Mouse (Mus musculus) CH12.LX (cell line): ENCODE measurements at regions not wholly inside any gene's neighbourhood (a gene's known extent, or its start where the extent isn't known, plus 50 kb on each side); places are given as distances from the start of the nearest gene placed in this dataset.

Source experiments
- DNase-seq: peaks from one replicate; pipeline ENCODE4 v3.0.0-alpha.2; 2013; ENCODE audit errors: extremely low read depth
- H3K27ac ChIP-seq: 2 replicates; pipeline ENCODE4 v1.5.1; 2012; ENCODE audit warnings: low read depth, mild to moderate bottlenecking, control low read depth, moderate library complexity; ENCODE audit not compliant: insufficient read depth
- H3K27me3 ChIP-seq: replicated peaks from 2 replicates; pipeline ENCODE3; 2012; ENCODE audit warnings: inconsistent platforms
- H3K36me3 ChIP-seq, 2 experiments: replicated peaks in 1 of 2; 2 replicates each; pipeline versions ENCODE3 to v1.6.1; 2012; ENCODE audit warnings: inconsistent platforms in 1 of 2, low read length in 1 of 2, mild to moderate bottlenecking in 1 of 2, mixed read lengths in 1 of 2, moderate library complexity in 1 of 2; ENCODE audit not compliant: control insufficient read depth in 1 of 2, insufficient read depth in 1 of 2
- H3K4me1 ChIP-seq, 2 experiments: 2 replicates each; pipeline ENCODE4 v1.6.1; 2012; ENCODE audit warnings: inconsistent platforms in 1 of 2, moderate library complexity in 1 of 2; ENCODE audit not compliant: insufficient read depth in 2 of 2, control insufficient read depth in 1 of 2
- H3K4me2 ChIP-seq: 2 replicates; pipeline ENCODE4 v1.6.1; 2012; ENCODE audit warnings: low read depth, mild to moderate bottlenecking, control low read depth; ENCODE audit not compliant: poor library complexity, insufficient read depth, severe bottlenecking
- H3K4me3 ChIP-seq, 3 experiments: fragments of 150-350 bp in 1 of 3; sonication (generic) in 1 of 3; replicated peaks in 1 of 3; 2 replicates each; pipeline versions ENCODE3 to v1.5.1; 2011 to 2012; ENCODE audit warnings: low read depth in 2 of 3, low read length in 2 of 3, mild to moderate bottlenecking in 2 of 3, moderate library complexity in 2 of 3, control low read depth in 1 of 3, improper control_type of control experiment in 1 of 3, inconsistent platforms in 1 of 3, mixed read lengths in 1 of 3; ENCODE audit not compliant: poor library complexity in 1 of 3
- H3K79me2 ChIP-seq: replicated peaks from 2 replicates; pipeline ENCODE4 v1.6.1; 2012; ENCODE audit warnings: mild to moderate bottlenecking, moderate library complexity; ENCODE audit not compliant: control insufficient read depth, poor library complexity, insufficient read depth, severe bottlenecking; ENCODE audit errors: extremely low read depth
- H3K9ac ChIP-seq: 2 replicates; pipeline ENCODE4 v1.6.1; 2012; ENCODE audit warnings: low read depth, mild to moderate bottlenecking, control low read depth, moderate library complexity; ENCODE audit not compliant: insufficient read depth
- H3K9me3 ChIP-seq: replicated peaks from 2 replicates; pipeline ENCODE3; 2012; ENCODE audit warnings: low read length, inconsistent platforms, mixed read lengths
- CTCF ChIP-seq, 2 experiments: IDR thresholded peaks in 1 of 2; conservative IDR thresholded peaks in 1 of 2; 2 replicates each; pipeline ENCODE4 v1.5.1; 2011 to 2012; ENCODE audit warnings: low read depth in 2 of 2, low read length in 2 of 2, improper control_type of control experiment in 1 of 2, inconsistent platforms in 1 of 2, mild to moderate bottlenecking in 1 of 2, moderate library complexity in 1 of 2
- ETS1 ChIP-seq: conservative IDR thresholded peaks from 2 replicates; pipeline ENCODE4 v1.6.1; 2012; ENCODE audit warnings: low read depth, mild to moderate bottlenecking, inconsistent platforms, low read length, improper control_type of control experiment, moderate library complexity
- IRF4 ChIP-seq: IDR thresholded peaks from 2 replicates; pipeline ENCODE4 v1.6.1; 2014; ENCODE audit warnings: low read depth, mild to moderate bottlenecking, inconsistent platforms, low read length, improper control_type of control experiment
- JUND ChIP-seq: conservative IDR thresholded peaks from 2 replicates; pipeline ENCODE4 v1.6.1; 2011; ENCODE audit warnings: low read depth, low read length, improper control_type of control experiment
- KAT2A ChIP-seq: IDR thresholded peaks from 2 replicates; pipeline ENCODE4 v1.6.1; 2012; ENCODE audit warnings: low read length, improper control_type of control experiment, inconsistent platforms; ENCODE audit not compliant: insufficient replicate concordance
- MAZ ChIP-seq: IDR thresholded peaks from 2 replicates; pipeline ENCODE4 v1.6.1; 2012; ENCODE audit warnings: low read depth, mild to moderate bottlenecking, inconsistent platforms, low read length, improper control_type of control experiment, moderate library complexity
- MEF2A ChIP-seq: IDR thresholded peaks from 2 replicates; pipeline ENCODE4 v1.6.1; 2014; ENCODE audit warnings: low read depth, mild to moderate bottlenecking, inconsistent platforms, low read length, improper control_type of control experiment, borderline replicate concordance
- NELFE ChIP-seq: IDR thresholded peaks from 2 replicates; pipeline ENCODE4 v1.6.1; 2011; ENCODE audit warnings: low read depth, low read length, improper control_type of control experiment
- SMC3 ChIP-seq: IDR thresholded peaks from 2 replicates; pipeline ENCODE4 v1.6.1; 2011; ENCODE audit warnings: low read depth, low read length, improper control_type of control experiment
- USF1 ChIP-seq: IDR thresholded peaks from 2 replicates; pipeline ENCODE4 v1.6.1; 2014; ENCODE audit warnings: low read depth, mild to moderate bottlenecking, inconsistent platforms, low read length, improper control_type of control experiment
- USF2 ChIP-seq: conservative IDR thresholded peaks from 2 replicates; pipeline ENCODE4 v1.6.1; 2011; ENCODE audit warnings: low read depth, low read length, improper control_type of control experiment
- ZKSCAN1 ChIP-seq: IDR thresholded peaks from 2 replicates; pipeline ENCODE4 v1.6.1; 2012; ENCODE audit warnings: low read depth, inconsistent platforms, low read length, improper control_type of control experiment, borderline replicate concordance
- ZMIZ1 ChIP-seq: IDR thresholded peaks from 2 replicates; pipeline ENCODE4 v1.6.1; 2012; ENCODE audit warnings: low read depth, mild to moderate bottlenecking, inconsistent platforms, low read length, improper control_type of control experiment
- ZNF384 ChIP-seq: IDR thresholded peaks from 2 replicates; pipeline ENCODE4 v1.6.1; 2012; ENCODE audit warnings: low read depth, low read length, improper control_type of control experiment, inconsistent platforms
- dilution Hi-C: fragments of 300-500 bp; cut with MboI; formaldehyde crosslinking; loops from 2 replicates; pipeline ENCODE4 v1.14.3; 2020; ENCODE audit warnings: low sequenced_read_pairs; ENCODE audit not compliant: extremely low pct_unique_long_range_greater_than_20kb, extremely low pct_ligation_motif_present
- in situ Hi-C: fragments of 300-500 bp; cut with MboI; formaldehyde crosslinking; loops from 3 replicates; pipeline ENCODE4 v1.14.3; 2019; ENCODE audit warnings: low sequenced_read_pairs, low pct_ligation_motif_present, low pct_unique_long_range_greater_than_20kb, mixed read lengths

- Histone ChIP-seq H3K4me3 (no peak overlapping the region), H3K9me3 (no peaks in the 10 kb centered on the region), H3K79me2 (no peaks in the 10 kb centered on the region), H3K36me3 (no peaks in the 10 kb centered on the region), H3K27ac (no peak overlapping the region), H3K27me3 (no peaks in the 10 kb centered on the region), H3K9ac (no peak overlapping the region), H3K4me1 (no peaks in the 10 kb centered on the region), H3K4me2 (no peak overlapping the region)
- TF ChIP-seq SMC3 (no peak), ZNF384 (no peak), MEF2A (no peak), NELFE (no peak)
- in situ Hi-C loops (no loop called here), dilution Hi-C loops (no loop called here)
- DNase-seq = no peak
These were observed 221.9 kb upstream of the March1 start for GRCm38 (mm10) chr8:65395755-65396154.

GRCm38 (mm10) chr8:65355990-65356389 lies 226.6 kb upstream of the BC030870 start:
- Histone ChIP-seq H3K27ac (no peak overlapping the region), H3K79me2 (no peaks in the 10 kb centered on the region), H3K4me3 (no peak overlapping the region), H3K9ac (no peak overlapping the region), H3K36me3 (no peaks in the 10 kb centered on the region), H3K27me3 (no peaks in the 10 kb centered on the region), H3K9me3 (no peaks in the 10 kb centered on the region), H3K4me2 (no peak overlapping the region), H3K4me1 (peaks cover 0 to 11% of the 10 kb centered on the region in 2 experiments; a peak in 2 of 4 replicates)
- DNase-seq = no peak
- in situ Hi-C loops (no loop called here), dilution Hi-C loops (no loop called here)
- TF ChIP-seq JUND (no peak), ZMIZ1 (no peak), IRF4 (no peak), SMC3 (no peak), ETS1 (no peak), MEF2A (no peak), CTCF (conservative IDR thresholded peaks at IDR 0.05 in 1 of 2, IDR thresholded peaks at IDR 0.05 in 1 of 2; ENCODE audit: low read depth in 2 of 2, low read length in 2 of 2) (no peak), KAT2A (no peak), MAZ (no peak)

- in situ Hi-C loops (no loop called here), dilution Hi-C loops (no loop called here)
- H3K27me3 ChIP-seq = no peaks in the 10 kb centered on the region
- H3K27ac ChIP-seq = no peak overlapping the region
- H3K4me3 ChIP-seq = no peak overlapping the region
- no peak for DNase-seq
- no peaks in the 10 kb centered on the region for H3K4me1 ChIP-seq
- no peak overlapping the region for H3K9ac ChIP-seq
- H3K79me2 ChIP-seq = no peaks in the 10 kb centered on the region
- H3K4me2 ChIP-seq = no peak overlapping the region
- no peaks in the 10 kb centered on the region for H3K36me3 ChIP-seq
- TF ChIP-seq USF2 (no peak), USF1 (no peak), ZKSCAN1 (no peak)
- H3K9me3 ChIP-seq = no peaks in the 10 kb centered on the region
These were observed 220.0 kb upstream of the BC030870 start for GRCm38 (mm10) chr8:65349396-65349795.
